ENCODE assay signal across 10 mouse cellular contexts in the genomic region with DNA sequence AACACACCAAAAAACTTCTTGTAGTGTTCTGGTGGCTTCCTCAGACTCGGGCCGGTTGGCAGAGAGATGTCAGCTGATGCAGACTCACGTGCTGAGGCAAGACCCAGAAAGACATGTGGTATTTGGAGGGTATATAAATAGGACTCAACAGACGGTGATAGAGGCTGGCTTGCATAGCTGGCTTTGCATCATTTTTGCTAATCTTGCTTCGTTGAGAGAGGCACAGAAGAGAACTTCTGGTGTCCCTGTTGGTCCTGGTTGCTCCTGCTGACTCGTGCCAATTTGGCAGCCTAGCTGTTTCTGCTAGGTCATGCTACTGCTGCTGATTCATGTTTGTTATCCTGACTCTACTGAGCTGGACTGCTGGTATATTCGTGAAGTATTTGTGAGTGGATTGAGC. TPM values are rescaled to one million over a fixed set of nuclear protein-coding genes. Genes with fewer than 3 reads are reported as not detected.
DNase-seq lines count a peak whose midpoint lies in the region; TF ChIP-seq lines count a peak whose summit lies in the region.
"Had no signal": no experiment of that assay in that cellular context is flagged by ENCODE, and none has a peak within 500 bp of the region (broad histone marks: within the 10 kb centered on the region; RNA-seq: fewer than 3 reads in every experiment).

No protein-coding gene starts in this region.

- no peak for TF ChIP-seq POLR2A in CH12.LX (IDR thresholded peaks at IDR 0.05; ENCODE audit: low read depth, low read length)

- no peak overlapping the region for H3K9ac ChIP-seq in CH12.LX (ENCODE audit: insufficient read depth, low read depth)
- H3K9ac ChIP-seq: neural tube, embryonic 13.5 days had no signal

- no peak for TF ChIP-seq EP300 in CH12.LX (IDR thresholded peaks at IDR 0.05; ENCODE audit: low read length)

- TF ChIP-seq RAD21 in CH12.LX (IDR thresholded peaks at IDR 0.05; ENCODE audit: low read depth, low read length), result no peak

- H3K4me2 ChIP-seq in CH12.LX (ENCODE audit: insufficient read depth, low read depth, poor library complexity, severe bottlenecking), result no peak overlapping the region
- H3K4me2 ChIP-seq: neural tube, embryonic 13.5 days had no signal

- no peaks in the 10 kb centered on the region for H3K79me2 ChIP-seq in CH12.LX (replicated peaks; ENCODE audit: control insufficient read depth, extremely low read depth, insufficient read depth, poor library complexity, severe bottlenecking)

- 88% methylated on average over 7 of the region's 7 CpGs for WGBS in embryonic facial prominence, embryonic 10.5 days

- DNase-seq in 3T3-L1 (ENCODE audit: low read depth, low spot score), result peak; percentile 87
- peak; percentile 4 for DNase-seq in CH12.LX (ENCODE audit: extremely low read depth)
- peak; percentile 76 for DNase-seq in cerebellum, postnatal 14 days
- DNase-seq in layer of hippocampus, adult 9-11 months, result peak; percentile 76
- DNase-seq in thymus, postnatal 25 days, result no peak
- no peak for DNase-seq in embryonic facial prominence, embryonic 10.5 days (ENCODE audit: low spot score)
- DNase-seq in urinary bladder, postnatal 4 days (ENCODE audit: low spot score in 2 of 2), result no peak
- DNase-seq: gastrocnemius, postnatal 14 days; thymus, adult 2 months had no signal

- H3K9me3 ChIP-seq in CH12.LX (replicated peaks; ENCODE audit: low read length), result no peaks in the 10 kb centered on the region
- no peaks in the 10 kb centered on the region for H3K9me3 ChIP-seq in embryonic facial prominence, embryonic 10.5 days
- H3K9me3 ChIP-seq: neural tube, embryonic 13.5 days had no signal

- H3K27me3 ChIP-seq in CH12.LX (replicated peaks), result no peaks in the 10 kb centered on the region
- no peaks in the 10 kb centered on the region for H3K27me3 ChIP-seq in embryonic facial prominence, embryonic 10.5 days (replicated peaks; ENCODE audit: low read depth, poor library complexity, severe bottlenecking)
- H3K27me3 ChIP-seq: neural tube, embryonic 13.5 days had no signal

- TF ChIP-seq CTCF in CH12.LX (conservative IDR thresholded peaks at IDR 0.05 in 1 of 2, IDR thresholded peaks at IDR 0.05 in 1 of 2; ENCODE audit: low read depth in 2 of 2, low read length in 2 of 2), result no peak

- H3K4me3 ChIP-seq in CH12.LX (replicated peaks in 1 of 3; ENCODE audit: low read depth in 2 of 3, low read length in 2 of 3, poor library complexity in 1 of 3), result no peak overlapping the region
- H3K4me3 ChIP-seq in embryonic facial prominence, embryonic 10.5 days, result no peak overlapping the region
- H3K4me3 ChIP-seq: neural tube, embryonic 13.5 days had no signal

- no peak overlapping the region for H3K27ac ChIP-seq in CH12.LX (ENCODE audit: insufficient read depth, low read depth)
- no peak overlapping the region for H3K27ac ChIP-seq in embryonic facial prominence, embryonic 10.5 days (replicated peaks)
- H3K27ac ChIP-seq: neural tube, embryonic 13.5 days had no signal

- dilution Hi-C loops in CH12.LX (cut with MboI; ENCODE audit: extremely low pct_ligation_motif_present, extremely low pct_unique_long_range_greater_than_20kb, low sequenced_read_pairs), result no loop called here

- in situ Hi-C loops in CH12.LX (cut with MboI; ENCODE audit: low pct_ligation_motif_present, low pct_unique_long_range_greater_than_20kb, low sequenced_read_pairs), result no loop called here

- peaks cover 4 to 8% of the 10 kb centered on the region in 2 experiments; a peak in 2 of 4 replicates for H3K4me1 ChIP-seq in CH12.LX (ENCODE audit: control insufficient read depth in 1 of 2, insufficient read depth in 2 of 2)
- no peaks in the 10 kb centered on the region for H3K4me1 ChIP-seq in embryonic facial prominence, embryonic 10.5 days

- H3K36me3 ChIP-seq in CH12.LX (replicated peaks in 1 of 2; ENCODE audit: control insufficient read depth in 1 of 2, insufficient read depth in 1 of 2, low read length in 1 of 2), result no peaks in the 10 kb centered on the region
- H3K36me3 ChIP-seq in embryonic facial prominence, embryonic 10.5 days (replicated peaks), result peaks cover 94% of the 10 kb centered on the region

TF ChIP-seq in CH12.LX, 34 proteins besides CTCF, POLR2A, EP300 and RAD21:
- TF ChIP-seq JUN (IDR thresholded peaks at IDR 0.05; ENCODE audit: insufficient read depth, low read depth, low read length) (no peak), BHLHE40 (IDR thresholded peaks at IDR 0.05; ENCODE audit: low read depth, low read length) (peak; percentile 76)
TF ChIP-seq in CH12.LX: peak in this region for 1.

RNA-seq across cellular contexts. Expression of a gene that starts 9.4 kb away (rescaled TPM):
- total RNA-seq in CH12.LX (2012; rRNA removed), result not detected in 2 replicates
- not detected in 2 replicates for total RNA-seq in CH12.LX (2014; rRNA removed)
- not detected in 2 replicates for polyA plus RNA-seq in CH12.LX (2012; ENCODE audit: insufficient read length, low read depth)
- polyA plus RNA-seq in embryonic facial prominence, embryonic 10.5 days (2016; fragmentation: Nextera tagmentation; extraction: Ambion mirVana), result 64.9 and 72.8 TPM in 2 replicates

RNA-seq across cellular contexts. Expression of a gene that starts 28.2 kb away (rescaled TPM):
- total RNA-seq in CH12.LX (2012; rRNA removed) (not detected in 2 replicates), CH12.LX (2014; rRNA removed) (not detected in 2 replicates)
- polyA plus RNA-seq in CH12.LX (2012; ENCODE audit: insufficient read length, low read depth), result not detected in 2 replicates
- 9.3 and 10.5 TPM in 2 replicates for polyA plus RNA-seq in embryonic facial prominence, embryonic 10.5 days (2016; fragmentation: Nextera tagmentation; extraction: Ambion mirVana)

RNA-seq across cellular contexts. Expression of a gene that starts 36.1 kb away (rescaled TPM):
- total RNA-seq in CH12.LX (2012; rRNA removed), result 40.1 and 42.6 TPM in 2 replicates
- 17.2 and 20.1 TPM in 2 replicates for total RNA-seq in CH12.LX (2014; rRNA removed)
- polyA plus RNA-seq in CH12.LX (2012; ENCODE audit: insufficient read length, low read depth), result 65.2 and 78.1 TPM in 2 replicates
- 50.3 and 50.5 TPM in 2 replicates for polyA plus RNA-seq in embryonic facial prominence, embryonic 10.5 days (2016; fragmentation: Nextera tagmentation; extraction: Ambion mirVana)

Comparison
In these comparisons a context has a peak if more than half of its experiments do, and no peak if none do; other contexts are left out.
1. DNase-seq: peak in 3T3-L1 (single experiment), CH12.LX (single experiment), cerebellum, postnatal 14 days (2 of 2) and layer of hippocampus, adult 9-11 months (single experiment); none in thymus, postnatal 25 days (single experiment), embryonic facial prominence, embryonic 10.5 days (single experiment) and urinary bladder, postnatal 4 days (0 of 2).
2. RNA of a gene that starts 9.4 kb away (polyA plus RNA-seq): 64.9 to 72.8 TPM in embryonic facial prominence, embryonic 10.5 days; not detected in CH12.LX; every median in the first group is over 10 times any median in the second.
3. RNA of a gene that starts 28.2 kb away (polyA plus RNA-seq): 9.3 to 10.5 TPM in embryonic facial prominence, embryonic 10.5 days; not detected in CH12.LX; every median in the first group is over 10 times any median in the second.